ENCODE assay signal across 9 mouse cellular contexts in the genomic region with DNA sequence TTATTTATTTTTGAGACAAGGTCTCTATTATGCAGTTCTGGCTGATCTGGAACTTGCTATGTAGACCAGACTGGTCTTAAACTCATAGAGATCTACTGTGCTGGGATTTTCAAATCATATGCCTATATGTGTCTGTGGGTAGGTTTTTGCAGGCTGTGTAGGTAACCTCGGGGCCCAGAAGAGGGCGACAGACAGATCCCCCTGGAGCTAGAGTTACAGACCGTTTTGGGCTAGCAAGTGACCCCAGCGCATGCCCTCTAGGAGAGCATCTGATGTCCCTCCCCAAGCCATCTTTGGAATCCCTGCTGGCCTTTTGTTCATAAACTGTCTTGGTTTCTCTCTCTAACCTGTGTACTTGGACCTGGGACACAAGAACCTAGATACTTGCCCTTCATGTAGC. TPM values are rescaled to one million over a fixed set of nuclear protein-coding genes. Genes with fewer than 3 reads are reported as not detected.
DNase-seq lines count a peak whose midpoint lies in the region; ATAC-seq and TF ChIP-seq lines count a peak whose summit lies in the region.
"Had no signal": no experiment of that assay in that cellular context is flagged by ENCODE, and none has a peak within 500 bp of the region (broad histone marks: within the 10 kb centered on the region; RNA-seq: fewer than 3 reads in every experiment).

No protein-coding gene starts in this region.

- H3K4me1 ChIP-seq in MEL (ENCODE audit: control insufficient read depth in 1 of 2, insufficient read depth in 2 of 2, low read length in 2 of 2), result peaks cover 5 to 21% of the 10 kb centered on the region in 2 experiments
- peaks cover 49% of the 10 kb centered on the region for H3K4me1 ChIP-seq in liver, postnatal 0 days (ENCODE audit: insufficient read depth)

- TF ChIP-seq RAD21 in MEL (IDR thresholded peaks at IDR 0.05; ENCODE audit: low read depth, low read length), result peak; percentile 8

- ATAC-seq in granulocyte monocyte progenitor cell, adult 5-6 weeks (replicated peaks; ENCODE audit: poor library complexity, severe bottlenecking), result 0 out of 2 replicates have a peak, but pooled peaks have one; percentile 21
- no peak for ATAC-seq in liver, postnatal 0 days

- peaks cover 0 to 19% of the 10 kb centered on the region in 2 experiments; a peak in 2 of 4 replicates for H3K36me3 ChIP-seq in MEL (ENCODE audit: control insufficient read depth in 1 of 2, insufficient read depth in 2 of 2, low read length in 2 of 2)
- H3K36me3 ChIP-seq in liver, postnatal 0 days (replicated peaks; ENCODE audit: insufficient read depth, low read length), result no peaks in the 10 kb centered on the region

- H3K79me2 ChIP-seq in MEL (ENCODE audit: control insufficient read depth, insufficient read depth, low read length, poor library complexity), result peaks cover 1% of the 10 kb centered on the region; the same call in 1 of the 2 replicates

- no peak for TF ChIP-seq EP300 in MEL (IDR thresholded peaks at IDR 0.05; ENCODE audit: low read depth in 1 of 2, low read length in 2 of 2)
- TF ChIP-seq EP300 in liver, postnatal 0 days (IDR thresholded peaks at IDR 0.05; ENCODE audit: low read depth), result no peak

- no peaks in the 10 kb centered on the region for H3K27me3 ChIP-seq in MEL (ENCODE audit: control insufficient read depth in 1 of 2, insufficient read depth in 2 of 2, low read length in 2 of 2)
- no peaks in the 10 kb centered on the region for H3K27me3 ChIP-seq in liver, postnatal 0 days (ENCODE audit: insufficient read depth, low read length)

- 49% methylated on average over 4 of the region's 4 CpGs for WGBS in liver, postnatal 0 days (ENCODE audit: insufficient replicate concordance)

- no peak for DNase-seq in layer of hippocampus, adult 2 months (ENCODE audit: low spot score in 2 of 2)
- DNase-seq in layer of hippocampus, adult 8-10 months (ENCODE audit: low spot score in 2 of 2), result no peak
- peak; percentile 58 for DNase-seq in MEL (ENCODE audit: low read depth, low spot score)
- no peak for DNase-seq in liver, postnatal 0 days
- no peak for DNase-seq in spleen, adult 18-20 months
- no peak for DNase-seq in cerebellum, postnatal 36 days
- DNase-seq in left cerebral cortex, postnatal 25 days (ENCODE audit: low spot score in 2 of 2), result no peak
- DNase-seq: adrenal gland, postnatal 25 days had no signal

- peak; percentile 51 for TF ChIP-seq CTCF in layer of hippocampus, adult 2 months (conservative IDR thresholded peaks at IDR 0.05)
- peak; percentile 48 to 66 (median 60) for TF ChIP-seq CTCF in MEL (IDR thresholded peaks at IDR 0.05 in 2 of 3, conservative IDR thresholded peaks at IDR 0.05 in 1 of 3; ENCODE audit: control insufficient read depth in 1 of 3, insufficient read depth in 1 of 3, low read depth in 2 of 3, low read length in 3 of 3, poor library complexity in 1 of 3, severe bottlenecking in 1 of 3)
- peak; percentile 55 for TF ChIP-seq CTCF in liver, postnatal 0 days (IDR thresholded peaks at IDR 0.05; ENCODE audit: low read depth)

- no peak overlapping the region for H3K4me3 ChIP-seq in layer of hippocampus, adult 2 months
- no peak overlapping the region for H3K4me3 ChIP-seq in MEL (ENCODE audit: control insufficient read depth in 1 of 2, insufficient read depth in 1 of 2, low read depth in 2 of 2, low read length in 2 of 2)
- no peak overlapping the region for H3K4me3 ChIP-seq in liver, postnatal 0 days (ENCODE audit: low read depth, low read length)

- no peak for TF ChIP-seq POLR2A in MEL (IDR thresholded peaks at IDR 0.05; ENCODE audit: control insufficient read depth in 1 of 2, insufficient read depth in 1 of 2, low read depth in 1 of 2, low read length in 2 of 2, poor library complexity in 1 of 2)

- intact Hi-C loops in left cerebral cortex, postnatal 25 days (cut with DNase I), result no loop called here

- H3K27ac ChIP-seq in layer of hippocampus, adult 2 months, result 0 out of 2 replicates have a peak overlapping the region, but pooled peaks have one; percentile 65
- no peak overlapping the region for H3K27ac ChIP-seq in MEL (ENCODE audit: control insufficient read depth, low read depth, low read length)
- 0 out of 2 replicates have a peak overlapping the region, but pooled peaks have one; percentile 46 for H3K27ac ChIP-seq in liver, postnatal 0 days (ENCODE audit: low read depth)

- no peak overlapping the region for H3K9ac ChIP-seq in MEL (ENCODE audit: control insufficient read depth, low read depth, low read length, poor library complexity, severe bottlenecking)
- H3K9ac ChIP-seq in liver, postnatal 0 days (replicated peaks), result no peak overlapping the region

- no peak overlapping the region for H3K4me2 ChIP-seq in liver, postnatal 0 days (ENCODE audit: low read depth, low read length)

- no peaks in the 10 kb centered on the region for H3K9me3 ChIP-seq in MEL (replicated peaks; ENCODE audit: insufficient read depth, low read length)
- H3K9me3 ChIP-seq in liver, postnatal 0 days (ENCODE audit: low read length), result no peaks in the 10 kb centered on the region

TF ChIP-seq in MEL, 35 proteins besides CTCF, POLR2A, EP300 and RAD21:
- TF ChIP-seq TBP (IDR thresholded peaks at IDR 0.05; ENCODE audit: low read depth, low read length) (no peak), UBTF (IDR thresholded peaks at IDR 0.05; ENCODE audit: borderline replicate concordance, insufficient read depth, low read depth, low read length) (no peak), SMC3 (IDR thresholded peaks at IDR 0.05; ENCODE audit: low read depth, low read length) (peak; percentile 51)

RNA-seq across cellular contexts. Expression of a gene that starts 8.1 kb away (rescaled TPM):
- 1 to 10 TPM; 5.1 to 7.2 TPM for total RNA-seq in layer of hippocampus, adult 2 months (2021)
- total RNA-seq in layer of hippocampus, adult 8-10 months (2022), result 10 to 100 TPM in 1 of 4 experiments, 1 to 10 TPM in 3; 7.0 to 10.2 (median 9.3) TPM
- 22.5 and 24.4 TPM in 2 replicates for total RNA-seq in MEL (2012; rRNA removed)
- 100 to 1,000 TPM in 1 of 2 experiments, 10 to 100 TPM in 1; 37.7 to 258 TPM for polyA plus RNA-seq in MEL (2012; ENCODE audit: insufficient read depth in 1 of 2, insufficient read length in 2 of 2, low read depth in 1 of 2, low replicate concordance in 2 of 2, missing spikeins in 1 of 2)
- total RNA-seq in granulocyte monocyte progenitor cell, adult 5-6 weeks (2014; fragmentation: Nextera tagmentation), result 33.3 and 44.1 TPM in 2 replicates
- total RNA-seq in granulocyte monocyte progenitor cell, adult 5-6 weeks (2017), result 40.7 and 47.6 TPM in 2 replicates
- 32.3 and 32.9 TPM in 2 replicates for polyA plus RNA-seq in liver, postnatal 0 days (2015; fragmentation: Nextera tagmentation; extraction: Ambion mirVana)
- total RNA-seq in left cerebral cortex, postnatal 25 days (2021), result 10 to 100 TPM; 10.5 to 18.3 TPM

RNA-seq across cellular contexts. Expression of a gene that starts 31.5 kb away (rescaled TPM):
- total RNA-seq in layer of hippocampus, adult 2 months (2021), result 100 to 1,000 TPM; 109 to 113 TPM
- total RNA-seq in layer of hippocampus, adult 8-10 months (2022), result 100 to 1,000 TPM in 2 of 4 experiments, 10 to 100 TPM in 2; 91.6 to 133 (median 103) TPM
- total RNA-seq in MEL (2012; rRNA removed), result 154 and 183 TPM in 2 replicates
- polyA plus RNA-seq in MEL (2012; ENCODE audit: insufficient read depth in 1 of 2, insufficient read length in 2 of 2, low read depth in 1 of 2, low replicate concordance in 2 of 2, missing spikeins in 1 of 2), result 100 to 1,000 TPM in 1 of 2 experiments, not detected in 1; 221 TPM
- 76.9 and 123 TPM in 2 replicates for total RNA-seq in granulocyte monocyte progenitor cell, adult 5-6 weeks (2014; fragmentation: Nextera tagmentation)
- total RNA-seq in granulocyte monocyte progenitor cell, adult 5-6 weeks (2017), result 73.8 and 95.9 TPM in 2 replicates
- polyA plus RNA-seq in liver, postnatal 0 days (2015; fragmentation: Nextera tagmentation; extraction: Ambion mirVana), result 21.3 TPM in 2 replicates
- 10 to 100 TPM; 85.2 to 90.1 TPM for total RNA-seq in left cerebral cortex, postnatal 25 days (2021)

RNA-seq across cellular contexts. Expression of a gene that starts 33.1 kb away (rescaled TPM):
- 10 to 100 TPM; 91.8 to 93.9 TPM for total RNA-seq in layer of hippocampus, adult 2 months (2021)
- 10 to 100 TPM; 86.2 to 91.2 (median 87.6) TPM for total RNA-seq in layer of hippocampus, adult 8-10 months (2022)
- total RNA-seq in MEL (2012; rRNA removed), result 42.5 and 45.3 TPM in 2 replicates
- 100 to 1,000 TPM in 1 of 2 experiments, not detected in 1; 106 TPM for polyA plus RNA-seq in MEL (2012; ENCODE audit: insufficient read depth in 1 of 2, insufficient read length in 2 of 2, low read depth in 1 of 2, low replicate concordance in 2 of 2, missing spikeins in 1 of 2)
- total RNA-seq in granulocyte monocyte progenitor cell, adult 5-6 weeks (2014; fragmentation: Nextera tagmentation), result 92.9 and 98.1 TPM in 2 replicates
- total RNA-seq in granulocyte monocyte progenitor cell, adult 5-6 weeks (2017), result 46.5 and 59.2 TPM in 2 replicates
- polyA plus RNA-seq in liver, postnatal 0 days (2015; fragmentation: Nextera tagmentation; extraction: Ambion mirVana), result 3.3 and 3.6 TPM in 2 replicates
- 10 to 100 TPM; 97.8 to 97.9 TPM for total RNA-seq in left cerebral cortex, postnatal 25 days (2021)

RNA-seq across cellular contexts. Expression of a gene that starts 46.7 kb away (rescaled TPM):
- 1 to 10 TPM; 2.3 to 2.6 TPM for total RNA-seq in layer of hippocampus, adult 2 months (2021)
- total RNA-seq in layer of hippocampus, adult 8-10 months (2022), result 1 to 10 TPM; 2.6 to 7.2 (median 4.8) TPM
- total RNA-seq in MEL (2012; rRNA removed), result 75.5 and 88.7 TPM in 2 replicates
- 100 to 1,000 TPM; 136 to 149 TPM for polyA plus RNA-seq in MEL (2012; ENCODE audit: insufficient read depth in 1 of 2, insufficient read length in 2 of 2, low read depth in 1 of 2, low replicate concordance in 2 of 2, missing spikeins in 1 of 2)
- total RNA-seq in granulocyte monocyte progenitor cell, adult 5-6 weeks (2014; fragmentation: Nextera tagmentation), result 82.1 and 133 TPM in 2 replicates
- 65.9 and 73.3 TPM in 2 replicates for total RNA-seq in granulocyte monocyte progenitor cell, adult 5-6 weeks (2017)
- polyA plus RNA-seq in liver, postnatal 0 days (2015; fragmentation: Nextera tagmentation; extraction: Ambion mirVana), result 24.6 and 25.7 TPM in 2 replicates
- total RNA-seq in left cerebral cortex, postnatal 25 days (2021), result 1 to 10 TPM; 2.8 to 3.5 TPM
